Mouse (Mus musculus) spleen, postnatal 10 days (tissue): ENCODE data around the gene Prkce.
A peak's percentile ranks its signal among the peaks of the same experiment; 100 is the strongest.

Source experiments
- DNase-seq, 2 experiments: peaks; one replicate each; pipeline ENCODE4 v3.0.0; 2021 to 2022; ENCODE audit warnings: low spot score in 2 of 2

Prkce gene

GRCm38 (mm10) chr17:86261067-86261466 is 93.5 kb downstream of the Prkce start:
- no peak for DNase-seq

DNA sequence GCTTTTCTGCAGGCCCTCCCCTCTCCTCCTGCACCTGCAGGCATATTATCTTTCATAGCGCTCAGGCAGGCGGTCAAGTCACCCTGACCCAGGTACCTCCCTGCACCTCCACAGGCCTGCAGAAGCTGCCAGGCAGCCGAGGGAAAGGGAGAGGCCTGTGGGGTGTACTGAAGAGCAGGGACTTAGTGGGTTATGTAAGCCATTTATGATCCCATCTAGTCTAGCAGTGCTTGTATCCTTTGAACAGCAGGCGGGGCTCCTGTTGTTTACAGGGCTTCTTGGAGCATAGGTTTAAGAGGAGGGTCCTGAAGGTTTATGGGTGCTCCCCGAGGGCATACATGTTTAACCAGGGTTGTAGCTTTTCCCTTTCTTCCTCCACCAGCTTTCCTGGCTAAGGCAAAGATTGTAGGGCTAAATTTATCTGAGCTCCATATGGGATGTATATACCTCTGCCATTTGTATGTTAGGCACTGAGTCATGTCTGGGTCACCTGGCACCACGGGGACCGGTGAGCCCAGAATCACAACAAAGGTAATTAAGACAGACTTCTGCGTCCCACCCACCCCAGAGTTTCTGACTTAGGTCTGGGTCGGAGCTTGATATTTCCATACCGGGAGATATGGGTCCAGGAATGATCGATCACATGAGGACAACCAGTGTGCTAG is 96.5 kb downstream of the Prkce start:
- no peak for DNase-seq

DNA sequence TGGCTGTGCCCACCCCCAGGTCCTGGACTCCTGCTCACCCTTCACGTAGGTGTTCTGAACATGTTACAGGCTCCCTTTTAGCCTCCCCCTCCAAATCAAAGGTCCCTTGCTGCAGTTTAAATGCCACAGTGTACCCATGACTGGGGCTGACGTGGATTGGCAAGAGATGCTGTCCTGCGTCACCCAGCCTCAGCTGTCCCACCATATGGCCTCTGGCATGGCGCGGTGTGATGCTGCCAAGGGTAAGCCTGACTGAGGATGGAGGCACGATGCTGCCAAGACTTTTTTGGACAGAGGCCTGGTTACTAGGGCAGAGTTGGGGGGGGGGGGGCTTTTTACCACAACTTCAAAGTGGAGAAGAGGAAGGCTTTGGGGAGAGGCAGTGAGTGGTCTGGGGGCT is 98.5 kb downstream of the Prkce start:
- no peak for DNase-seq

- DNase-seq, result no peak
These were observed 99.7 kb downstream of the Prkce start for GRCm38 (mm10) chr17:86267126-86267760.

- DNase-seq, result no peak
These were observed 102.1 kb downstream of the Prkce start for GRCm38 (mm10) chr17:86269639-86270038.

DNA sequence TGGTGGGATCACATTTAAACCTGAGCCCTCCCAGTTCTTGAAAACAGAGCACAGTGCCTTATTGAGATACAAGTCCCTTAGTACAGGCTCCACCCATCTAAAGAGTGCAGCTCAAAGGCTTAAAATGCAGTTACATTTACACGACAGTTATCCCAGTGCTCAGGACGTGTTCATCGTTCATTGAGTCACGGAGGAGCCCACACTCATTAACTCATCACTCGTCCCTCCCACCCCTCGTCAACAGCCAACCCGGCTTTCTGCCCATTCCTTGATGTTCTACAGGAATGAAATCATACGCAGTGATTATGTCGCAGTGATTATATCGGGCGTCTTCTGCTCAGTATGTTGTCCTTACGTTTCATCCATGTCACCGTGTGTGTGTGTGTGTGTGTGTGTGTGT is 102.9 kb downstream of the Prkce start:
- no peak for DNase-seq

DNA sequence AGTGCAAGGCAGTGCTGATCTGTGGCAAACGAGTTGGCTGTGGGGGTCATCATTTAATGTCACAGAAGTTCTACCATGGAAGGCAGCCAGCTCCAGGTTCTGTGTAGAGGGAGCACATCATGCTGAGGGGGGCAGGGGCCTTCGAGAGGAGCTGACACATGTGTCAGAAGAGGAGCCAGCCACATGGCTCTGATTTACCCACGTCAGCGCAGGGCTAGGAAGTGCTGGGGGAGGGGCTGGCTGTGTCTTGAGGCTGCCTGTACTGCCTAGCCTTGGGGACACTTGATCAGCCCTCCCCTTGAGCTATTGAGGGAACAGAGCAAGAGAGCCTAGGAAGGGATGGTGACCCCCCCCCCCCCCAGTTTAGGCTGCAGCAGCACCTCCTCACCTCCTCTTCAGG is 103.7 kb downstream of the Prkce start:
- DNase-seq, result no peak

DNA sequence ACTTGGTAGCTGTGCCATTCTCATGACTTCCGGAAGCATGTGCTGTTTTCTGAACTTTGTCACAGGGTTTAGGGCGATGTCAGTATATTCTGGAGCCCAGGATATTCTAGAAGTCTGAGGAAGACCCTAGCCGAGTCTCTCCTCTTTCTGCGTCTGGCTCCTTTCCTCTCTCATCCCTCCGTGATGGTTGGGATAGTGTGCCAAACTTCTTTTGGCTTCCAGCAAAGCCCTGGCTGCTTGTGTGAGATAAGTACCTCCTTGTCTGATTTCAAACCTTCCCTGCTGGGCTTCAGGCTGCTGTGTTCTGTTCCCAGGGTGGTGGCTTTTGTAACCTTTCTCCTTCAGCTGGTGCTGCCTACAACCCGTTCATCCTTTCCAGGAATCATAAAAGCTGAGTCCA is 105.4 kb downstream of the Prkce start:
- no peak for DNase-seq

- DNase-seq, result no peak
These were observed 106.2 kb downstream of the Prkce start for GRCm38 (mm10) chr17:86273566-86274349.

GRCm38 (mm10) chr17:86274350-86274744 is 106.8 kb downstream of the Prkce start:
- no peak for DNase-seq

- no peak for DNase-seq
These were observed 108.8 kb downstream of the Prkce start for GRCm38 (mm10) chr17:86276381-86276780.

- DNase-seq, result no peak
These were observed 109.6 kb downstream of the Prkce start for GRCm38 (mm10) chr17:86277032-86277798.

- DNase-seq, result no peak
These were observed 110.5 kb downstream of the Prkce start for GRCm38 (mm10) chr17:86277999-86278526.

- DNase-seq, result no peak
These were observed 112.2 kb downstream of the Prkce start for GRCm38 (mm10) chr17:86279751-86280150.

DNA sequence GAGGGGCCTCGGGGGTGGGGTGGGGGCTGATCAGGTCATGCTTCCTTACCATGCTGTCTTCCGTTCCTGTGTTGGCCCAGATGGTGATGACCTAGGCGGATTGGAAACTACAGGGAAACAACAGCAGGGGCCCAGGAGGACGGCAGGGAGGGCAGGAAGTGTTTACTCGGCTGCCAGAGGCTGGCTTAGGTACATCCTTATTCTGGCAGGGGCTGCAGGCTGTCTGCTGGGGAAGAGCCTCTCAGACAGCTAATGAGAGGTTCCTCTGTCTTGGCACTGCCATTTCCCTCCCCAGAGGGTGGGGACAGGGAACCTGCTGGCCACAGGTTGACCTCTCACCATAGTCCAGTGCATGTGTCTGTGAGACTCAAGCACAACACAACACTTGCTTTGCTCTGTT is 116.2 kb downstream of the Prkce start:
- no peak for DNase-seq

- no peak for DNase-seq
These were observed 117.5 kb downstream of the Prkce start for GRCm38 (mm10) chr17:86285058-86285457.

GRCm38 (mm10) chr17:86286747-86287271 is 119.2 kb downstream of the Prkce start:
- no peak for DNase-seq

- no peak for DNase-seq
These were observed 125.1 kb downstream of the Prkce start for GRCm38 (mm10) chr17:86292711-86293110.

- DNase-seq, result peak in 1 of 2 experiments; percentile 66
These were observed 125.7 kb downstream of the Prkce start for GRCm38 (mm10) chr17:86293247-86293744.

- no peak for DNase-seq
These were observed 132.0 kb downstream of the Prkce start for GRCm38 (mm10) chr17:86299576-86299975.
